Mouse (Mus musculus): Measurements from ENCODE around the gene Pwp1.

DNA sequence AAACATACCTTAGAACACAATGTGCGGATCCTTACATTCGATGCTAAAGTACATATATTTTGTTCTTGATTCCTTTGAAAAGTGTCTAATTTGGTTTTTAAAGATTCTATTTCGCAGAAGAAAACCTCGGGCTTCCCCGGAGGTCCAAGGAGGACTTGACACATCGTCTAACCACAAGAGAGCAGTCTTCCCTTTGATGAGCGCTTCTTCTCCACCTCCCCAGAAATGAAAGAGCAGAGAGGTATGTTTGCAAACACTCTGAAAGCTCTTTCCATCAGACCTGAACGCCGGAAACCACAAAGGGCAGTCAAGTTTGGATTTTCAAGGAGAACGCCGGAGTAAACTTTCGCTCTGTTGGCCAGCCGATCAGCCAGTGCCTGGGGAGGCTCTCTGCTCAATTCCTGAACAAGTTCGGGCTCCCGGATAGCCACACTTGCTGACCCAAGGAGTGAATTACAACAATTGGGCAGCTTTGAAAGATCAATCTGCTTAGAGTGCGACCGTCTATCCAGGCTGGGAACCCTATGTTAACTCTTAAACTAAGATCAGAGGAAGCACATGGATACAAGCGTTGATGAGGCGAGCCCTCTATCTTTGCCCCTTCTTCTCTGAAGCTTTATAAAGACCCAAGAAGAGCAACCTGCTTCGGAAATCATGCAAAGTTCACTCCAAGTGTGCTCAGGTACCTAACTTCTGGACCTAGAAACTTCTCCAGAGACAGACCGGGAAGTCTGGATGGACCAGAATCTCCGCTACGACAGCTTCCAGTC is 98.6 kb downstream of the Pwp1 start, which contains the start of gene Ascl4:
- no peak for TF ChIP-seq CTCF (IDR thresholded peaks at IDR 0.05; ENCODE audit: insufficient read depth, low read length)
- TF ChIP-seq POLR2A (IDR thresholded peaks at IDR 0.05; ENCODE audit: borderline replicate concordance, extremely low read depth, low read depth, low read length) = no peak
